Comparison of ENCODE assay signal across 33 mouse cellular contexts in the genomic region with DNA sequence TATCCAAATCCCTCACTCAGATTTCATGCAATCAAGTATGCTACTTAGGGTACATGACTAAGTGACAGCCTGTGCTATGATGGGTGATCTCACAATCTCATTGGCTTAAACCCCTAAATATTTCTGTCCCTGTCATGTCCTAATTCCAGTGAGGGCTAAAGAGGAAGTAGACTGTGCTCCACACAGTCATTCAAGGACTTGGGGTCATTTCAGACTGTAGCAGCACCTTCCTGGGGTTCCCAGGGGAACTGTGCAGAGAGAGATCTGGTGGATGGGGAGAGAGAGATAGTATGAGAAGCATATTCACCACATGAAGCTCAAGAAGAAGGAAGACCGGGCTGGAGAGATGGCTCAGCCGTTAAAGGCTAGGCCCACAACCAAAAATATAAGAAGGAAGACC.
"Had no signal": no experiment of that assay in that cellular context is flagged by ENCODE, and none has a peak within 500 bp of the region (broad histone marks: within the 10 kb centered on the region; RNA-seq: fewer than 3 reads in every experiment).

No protein-coding gene starts in this region.

- H3K9ac ChIP-seq: limb, embryonic 12.5 days; limb, embryonic 13.5 days; limb, embryonic 15.5 days; liver, embryonic 12.5 days; liver, embryonic 13.5 days; liver, embryonic 14.5 days; liver, embryonic 15.5 days; liver, postnatal 0 days; lung, embryonic 14.5 days; lung, embryonic 15.5 days; midbrain, embryonic 12.5 days; midbrain, embryonic 13.5 days; midbrain, embryonic 15.5 days; neural tube, embryonic 12.5 days; neural tube, embryonic 13.5 days had no signal

- H3K4me3 ChIP-seq: limb, embryonic 10.5 days; limb, embryonic 12.5 days; limb, embryonic 13.5 days; limb, embryonic 15.5 days; liver, embryonic 12.5 days; liver, embryonic 13.5 days; liver, embryonic 15.5 days; lung, embryonic 15.5 days; megakaryocyte, embryonic 14.5 days; midbrain, embryonic 10.5 days; midbrain, embryonic 12.5 days; midbrain, embryonic 13.5 days; midbrain, embryonic 15.5 days; myocyte; neural tube, embryonic 12.5 days; neural tube, embryonic 13.5 days had no signal

- H3K9me3 ChIP-seq: limb, embryonic 10.5 days; limb, embryonic 13.5 days; limb, embryonic 15.5 days; liver, embryonic 12.5 days; liver, embryonic 13.5 days; liver, embryonic 15.5 days; lung, embryonic 15.5 days; midbrain, embryonic 12.5 days; midbrain, embryonic 13.5 days; midbrain, embryonic 15.5 days; neural tube, embryonic 12.5 days; neural tube, embryonic 13.5 days had no signal

- H3K36me3 ChIP-seq: limb, embryonic 10.5 days; limb, embryonic 12.5 days; limb, embryonic 13.5 days; limb, embryonic 15.5 days; liver, embryonic 12.5 days; liver, embryonic 13.5 days; liver, embryonic 15.5 days; lung, embryonic 15.5 days; midbrain, embryonic 10.5 days; midbrain, embryonic 12.5 days; midbrain, embryonic 13.5 days; midbrain, embryonic 15.5 days; neural tube, embryonic 12.5 days; neural tube, embryonic 13.5 days had no signal

- DNase-seq: left cerebral cortex, postnatal 4 days; liver; liver, embryonic 13.5 days; liver, postnatal 0 days; lung, adult 18-20 months; lung, adult 2 months; lung, embryonic 14.5 days; lung, postnatal 10 days; lung, postnatal 14 days; lung, postnatal 36 days; lung, postnatal 4 days; midbrain, embryonic 14.5 days had no signal

- H3K27ac ChIP-seq: limb, embryonic 10.5 days; limb, embryonic 12.5 days; limb, embryonic 13.5 days; limb, embryonic 15.5 days; liver, embryonic 12.5 days; liver, embryonic 13.5 days; liver, embryonic 14.5 days; liver, embryonic 15.5 days; lung, embryonic 15.5 days; macrophage; midbrain, embryonic 10.5 days; midbrain, embryonic 12.5 days; midbrain, embryonic 13.5 days; midbrain, embryonic 15.5 days; neural tube, embryonic 12.5 days; neural tube, embryonic 13.5 days had no signal

- H3K4me2 ChIP-seq: limb, embryonic 12.5 days; limb, embryonic 13.5 days; limb, embryonic 15.5 days; liver, embryonic 11.5 days; liver, embryonic 12.5 days; liver, embryonic 13.5 days; liver, embryonic 15.5 days; lung, embryonic 14.5 days; lung, embryonic 15.5 days; midbrain, embryonic 11.5 days; midbrain, embryonic 12.5 days; midbrain, embryonic 13.5 days; midbrain, embryonic 15.5 days; neural tube, embryonic 12.5 days; neural tube, embryonic 13.5 days had no signal

- H3K4me1 ChIP-seq: limb, embryonic 12.5 days; liver, embryonic 12.5 days; liver, embryonic 13.5 days; liver, embryonic 15.5 days; megakaryocyte, embryonic 14.5 days; midbrain, embryonic 12.5 days; midbrain, embryonic 13.5 days; midbrain, embryonic 15.5 days; neural tube, embryonic 12.5 days; neural tube, embryonic 13.5 days had no signal

- ATAC-seq: liver, embryonic 12.5 days; liver, postnatal 0 days; lung, postnatal 0 days; midbrain, embryonic 13.5 days; midbrain, embryonic 15.5 days; midbrain, embryonic 16.5 days had no signal

- H3K27me3 ChIP-seq: limb, embryonic 13.5 days; limb, embryonic 15.5 days; liver, embryonic 12.5 days; liver, embryonic 13.5 days; liver, embryonic 15.5 days; lung, embryonic 15.5 days; megakaryocyte, embryonic 14.5 days; midbrain, embryonic 13.5 days; midbrain, embryonic 15.5 days; neural tube, embryonic 13.5 days had no signal
